Mouse (Mus musculus): ENCODE results near the gene Grid2. TPM values are rescaled to one million over a fixed set of nuclear protein-coding genes. Genes with fewer than 3 reads are reported as not detected.

Gene Grid2
- polyA plus RNA-seq, 1 experiment from 2014 or later, result 0.40 TPM

DNA sequence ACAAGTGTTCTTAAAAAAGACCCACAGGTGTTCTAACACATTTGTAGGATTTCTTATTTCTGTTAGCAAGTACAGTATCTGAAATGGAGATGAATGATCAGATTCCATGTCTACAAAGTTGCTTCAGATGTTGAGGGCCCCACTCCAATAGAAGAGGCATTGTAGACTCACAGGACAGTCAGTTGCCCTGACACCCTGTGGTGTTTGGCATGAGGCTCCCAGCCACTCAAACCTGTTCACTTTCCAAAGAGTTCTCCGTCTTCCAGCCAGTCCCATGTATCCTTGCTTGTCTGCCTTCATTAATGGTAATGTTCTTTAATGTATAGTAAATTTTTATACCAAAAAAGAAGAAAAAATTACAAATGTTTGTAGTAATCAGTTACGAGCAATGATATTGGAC lies 177.1 kb downstream of the Grid2 start:
- no peak overlapping the region for H3K27ac ChIP-seq (ENCODE audit: low read depth, low read length)
- H3K9ac ChIP-seq (ENCODE audit: low read depth, low read length), result no peak overlapping the region
- no peaks in the 10 kb centered on the region for H3K27me3 ChIP-seq (replicated peaks; ENCODE audit: control insufficient read depth, insufficient read depth, low read length)
- H3K4me3 ChIP-seq (ENCODE audit: low read depth, low read length), result no peak overlapping the region
- H3K4me2 ChIP-seq (replicated peaks; ENCODE audit: low read depth), result no peak overlapping the region
- no peaks in the 10 kb centered on the region for H3K9me3 ChIP-seq (ENCODE audit: control insufficient read depth)
- WGBS, result 82% methylated on average over 2 of the region's 2 CpGs
- no peaks in the 10 kb centered on the region for H3K4me1 ChIP-seq (replicated peaks; ENCODE audit: control insufficient read depth, insufficient read depth, low read length)
- no peak for ATAC-seq
- H3K36me3 ChIP-seq (ENCODE audit: control insufficient read depth, insufficient read depth), result no peaks in the 10 kb centered on the region
- TF ChIP-seq CTCF (IDR thresholded peaks at IDR 0.05; ENCODE audit: low read depth), result no peak

DNA sequence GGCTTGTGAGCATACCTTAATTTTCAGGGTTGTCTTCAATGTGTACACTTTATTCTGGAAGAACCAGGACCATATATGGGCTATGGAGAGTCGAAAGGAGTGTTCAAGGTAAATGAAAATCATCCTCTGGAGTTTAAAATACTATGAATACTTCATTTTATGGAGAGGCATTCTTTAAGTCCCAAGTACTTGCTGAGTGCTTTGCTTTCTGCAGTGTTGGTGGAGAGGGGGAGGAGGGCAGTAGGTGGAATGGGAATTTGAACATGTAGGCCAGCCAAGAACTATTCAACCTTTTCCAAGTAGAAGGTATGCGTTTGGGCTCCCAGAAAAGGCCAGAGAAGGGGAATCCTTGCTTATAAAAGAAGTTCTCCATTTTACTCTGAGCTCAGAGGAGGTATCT lies 192.5 kb downstream of the Grid2 start:
- H3K36me3 ChIP-seq (ENCODE audit: control insufficient read depth, insufficient read depth), result no peaks in the 10 kb centered on the region

DNA sequence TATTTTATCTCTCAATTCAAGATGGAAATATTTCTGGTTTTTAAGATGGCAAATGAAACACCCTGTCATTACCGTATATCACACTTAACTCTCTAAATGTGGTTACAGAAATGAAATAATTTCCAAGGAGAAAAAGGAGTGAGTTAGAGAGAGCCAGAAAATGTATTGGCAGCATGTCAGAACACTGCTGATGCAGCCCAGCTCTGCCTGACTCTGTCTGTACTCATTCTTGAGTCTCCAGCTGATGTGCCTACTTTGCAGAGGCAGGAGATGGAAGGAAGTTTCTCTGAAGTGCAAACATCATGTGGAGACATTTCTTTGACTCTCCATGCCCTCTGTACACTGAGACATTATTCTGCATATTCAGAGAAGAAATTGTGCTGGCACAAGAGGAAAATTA lies 226.5 kb downstream of the Grid2 start:
- no peaks in the 10 kb centered on the region for H3K9me3 ChIP-seq (ENCODE audit: control insufficient read depth)
- no peaks in the 10 kb centered on the region for H3K36me3 ChIP-seq (ENCODE audit: control insufficient read depth, insufficient read depth)
- H3K27me3 ChIP-seq (replicated peaks; ENCODE audit: control insufficient read depth, insufficient read depth, low read length), result no peaks in the 10 kb centered on the region
- TF ChIP-seq CTCF (IDR thresholded peaks at IDR 0.05; ENCODE audit: low read depth), result no peak
- no peaks in the 10 kb centered on the region for H3K4me1 ChIP-seq (replicated peaks; ENCODE audit: control insufficient read depth, insufficient read depth, low read length)
- WGBS, result 85% methylated on average over 1 of the region's 1 CpGs
- H3K27ac ChIP-seq (ENCODE audit: low read depth, low read length), result no peak overlapping the region
- H3K9ac ChIP-seq (ENCODE audit: low read depth, low read length), result no peak overlapping the region
- H3K4me3 ChIP-seq (ENCODE audit: low read depth, low read length), result no peak overlapping the region
- ATAC-seq, result no peak
- H3K4me2 ChIP-seq (replicated peaks; ENCODE audit: low read depth), result no peak overlapping the region

More for the DNA sequence above, 192.5 kb downstream of the Grid2 start:
- Histone ChIP-seq H3K27me3 (replicated peaks; ENCODE audit: control insufficient read depth, insufficient read depth, low read length) (no peaks in the 10 kb centered on the region), H3K9ac (ENCODE audit: low read depth, low read length) (no peak overlapping the region), H3K4me1 (replicated peaks; ENCODE audit: control insufficient read depth, insufficient read depth, low read length) (no peaks in the 10 kb centered on the region), H3K27ac (ENCODE audit: low read depth, low read length) (no peak overlapping the region), H3K4me2 (replicated peaks; ENCODE audit: low read depth) (no peak overlapping the region), H3K9me3 (ENCODE audit: control insufficient read depth) (no peaks in the 10 kb centered on the region), H3K4me3 (ENCODE audit: low read depth, low read length) (no peak overlapping the region)
- WGBS, result 75% methylated on average over 2 of the region's 2 CpGs
- ATAC-seq, result no peak
- no peak for TF ChIP-seq CTCF (IDR thresholded peaks at IDR 0.05; ENCODE audit: low read depth)

DNA sequence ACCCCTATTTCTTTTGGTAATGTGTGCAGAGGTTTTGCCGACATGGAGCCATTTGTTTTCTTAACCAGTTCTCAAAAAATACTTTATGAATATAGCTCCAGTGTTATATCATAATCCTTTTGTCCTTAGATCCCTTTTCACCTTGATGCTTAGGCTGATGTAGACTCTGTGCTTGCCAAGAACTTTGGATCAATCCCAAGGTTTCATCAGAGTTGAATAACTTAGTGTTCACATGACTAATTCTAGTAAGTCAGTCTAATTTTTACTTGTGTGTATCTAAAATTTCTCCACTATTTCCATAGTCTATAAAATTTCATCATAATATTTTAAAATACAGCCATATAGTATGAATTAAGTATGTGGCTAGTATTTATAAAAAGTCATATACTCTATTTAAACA lies 259.3 kb downstream of the Grid2 start:
- no peaks in the 10 kb centered on the region for H3K27me3 ChIP-seq (replicated peaks; ENCODE audit: control insufficient read depth, insufficient read depth, low read length)
- no peaks in the 10 kb centered on the region for H3K36me3 ChIP-seq (ENCODE audit: control insufficient read depth, insufficient read depth)
- H3K27ac ChIP-seq (ENCODE audit: low read depth, low read length), result no peak overlapping the region
- no peaks in the 10 kb centered on the region for H3K4me1 ChIP-seq (replicated peaks; ENCODE audit: control insufficient read depth, insufficient read depth, low read length)
- 98% methylated on average over 1 of the region's 1 CpGs for WGBS
- no peak overlapping the region for H3K4me2 ChIP-seq (replicated peaks; ENCODE audit: low read depth)
- H3K9me3 ChIP-seq (ENCODE audit: control insufficient read depth), result no peaks in the 10 kb centered on the region
- no peak for ATAC-seq
- no peak overlapping the region for H3K9ac ChIP-seq (ENCODE audit: low read depth, low read length)
- no peak for TF ChIP-seq CTCF (IDR thresholded peaks at IDR 0.05; ENCODE audit: low read depth)
- H3K4me3 ChIP-seq (ENCODE audit: low read depth, low read length), result no peak overlapping the region

DNA sequence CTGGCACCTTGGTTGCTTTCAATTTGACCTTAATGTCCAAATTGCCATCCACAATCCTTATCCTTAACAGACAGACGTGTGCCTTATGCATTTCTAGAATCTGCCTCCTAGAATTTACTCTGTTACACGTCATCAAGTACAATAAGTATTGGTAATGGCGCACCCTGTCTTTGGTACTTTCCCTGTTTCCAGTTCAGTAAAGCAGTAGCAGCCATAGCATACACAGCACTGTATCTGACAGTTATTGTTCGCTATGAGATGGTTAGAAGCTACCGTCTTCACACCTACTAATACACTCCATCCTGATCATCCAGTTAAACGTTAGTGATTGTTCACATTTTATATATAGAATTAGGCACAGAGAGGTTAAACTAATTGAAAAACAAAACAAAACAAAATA lies 260.3 kb downstream of the Grid2 start:
- WGBS, result 81% methylated on average over 6 of the region's 6 CpGs
- Histone ChIP-seq H3K4me1 (replicated peaks; ENCODE audit: control insufficient read depth, insufficient read depth, low read length) (no peaks in the 10 kb centered on the region), H3K9ac (ENCODE audit: low read depth, low read length) (no peak overlapping the region)

DNA sequence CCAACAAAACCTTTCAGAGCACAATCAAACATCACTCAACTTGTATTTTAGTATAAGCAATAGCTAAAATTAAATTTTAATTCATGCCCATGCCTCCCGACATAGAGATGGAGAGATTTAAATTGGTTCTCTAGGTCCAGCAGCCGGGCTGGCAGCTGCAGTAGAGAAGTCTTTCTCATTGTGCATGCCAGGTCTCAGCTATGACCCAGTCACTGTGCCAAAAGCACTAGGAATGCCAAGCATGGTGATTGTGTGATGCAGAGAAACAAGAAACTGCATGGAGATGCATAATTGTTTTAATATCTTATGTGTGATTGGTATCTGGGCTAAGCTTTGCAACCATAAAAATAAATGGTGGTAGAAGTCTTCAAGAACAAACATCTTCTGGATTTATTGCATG lies 276.1 kb downstream of the Grid2 start:
- TF ChIP-seq CTCF (IDR thresholded peaks at IDR 0.05; ENCODE audit: low read depth), result no peak
- H3K9ac ChIP-seq (ENCODE audit: low read depth, low read length), result no peak overlapping the region
- WGBS, result 80% methylated on average over 2 of the region's 2 CpGs

More for the DNA sequence above, 260.3 kb downstream of the Grid2 start:
- no peaks in the 10 kb centered on the region for H3K9me3 ChIP-seq (ENCODE audit: control insufficient read depth)
- H3K27me3 ChIP-seq (replicated peaks; ENCODE audit: control insufficient read depth, insufficient read depth, low read length), result no peaks in the 10 kb centered on the region
- H3K4me3 ChIP-seq (ENCODE audit: low read depth, low read length), result no peak overlapping the region
- no peak overlapping the region for H3K4me2 ChIP-seq (replicated peaks; ENCODE audit: low read depth)
- TF ChIP-seq CTCF (IDR thresholded peaks at IDR 0.05; ENCODE audit: low read depth), result no peak
- no peaks in the 10 kb centered on the region for H3K36me3 ChIP-seq (ENCODE audit: control insufficient read depth, insufficient read depth)
- no peak overlapping the region for H3K27ac ChIP-seq (ENCODE audit: low read depth, low read length)
- no peak for ATAC-seq

DNA sequence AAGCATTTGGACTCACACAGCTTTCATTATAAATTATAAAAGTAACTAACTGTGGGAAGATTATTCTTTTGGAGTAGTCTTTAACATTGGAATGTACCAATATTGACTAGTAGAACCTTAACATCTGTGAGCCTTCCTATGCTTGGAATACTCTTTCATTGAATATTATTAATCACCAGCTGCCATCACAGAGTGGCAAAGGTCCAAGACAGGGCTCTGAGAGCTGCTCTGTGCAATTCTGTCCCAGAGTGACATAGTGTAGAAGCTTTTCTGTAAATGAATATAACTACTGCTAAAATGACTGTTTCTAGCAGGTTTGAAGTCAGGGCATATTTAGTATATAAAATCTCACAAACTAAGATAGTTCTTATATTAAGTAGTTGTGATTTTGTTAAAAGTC lies 277.2 kb downstream of the Grid2 start:
- H3K27ac ChIP-seq (ENCODE audit: low read depth, low read length), result no peak overlapping the region
- no peak for ATAC-seq
- no peaks in the 10 kb centered on the region for H3K4me1 ChIP-seq (replicated peaks; ENCODE audit: control insufficient read depth, insufficient read depth, low read length)
- no peaks in the 10 kb centered on the region for H3K9me3 ChIP-seq (ENCODE audit: control insufficient read depth)
- no peak overlapping the region for H3K4me2 ChIP-seq (replicated peaks; ENCODE audit: low read depth)
- no peak overlapping the region for H3K9ac ChIP-seq (ENCODE audit: low read depth, low read length)
- H3K27me3 ChIP-seq (replicated peaks; ENCODE audit: control insufficient read depth, insufficient read depth, low read length), result no peaks in the 10 kb centered on the region
- TF ChIP-seq CTCF (IDR thresholded peaks at IDR 0.05; ENCODE audit: low read depth), result no peak
- no peak overlapping the region for H3K4me3 ChIP-seq (ENCODE audit: low read depth, low read length)
- no peaks in the 10 kb centered on the region for H3K36me3 ChIP-seq (ENCODE audit: control insufficient read depth, insufficient read depth)

More for the DNA sequence above, 276.1 kb downstream of the Grid2 start:
- no peak overlapping the region for H3K4me3 ChIP-seq (ENCODE audit: low read depth, low read length)
- H3K4me2 ChIP-seq (replicated peaks; ENCODE audit: low read depth), result no peak overlapping the region
- no peaks in the 10 kb centered on the region for H3K4me1 ChIP-seq (replicated peaks; ENCODE audit: control insufficient read depth, insufficient read depth, low read length)
- H3K9me3 ChIP-seq (ENCODE audit: control insufficient read depth), result no peaks in the 10 kb centered on the region
- H3K36me3 ChIP-seq (ENCODE audit: control insufficient read depth, insufficient read depth), result no peaks in the 10 kb centered on the region
- ATAC-seq, result no peak
- H3K27ac ChIP-seq (ENCODE audit: low read depth, low read length), result no peak overlapping the region
- no peaks in the 10 kb centered on the region for H3K27me3 ChIP-seq (replicated peaks; ENCODE audit: control insufficient read depth, insufficient read depth, low read length)
